Mouse (Mus musculus) olfactory bulb, adult 2 months (tissue): ENCODE results near the gene Thtpa.

Experiments used
- CTCF ChIP-seq: fragments of 200-500 bp; IDR thresholded peaks from 2 replicates; pipeline ENCODE4 v1.5.1; 2012; ENCODE audit warnings: low read depth, mild to moderate bottlenecking, low read length, moderate library complexity; ENCODE audit not compliant: insufficient read depth
- POLR2A ChIP-seq: fragments of 200-500 bp; IDR thresholded peaks from 2 replicates; pipeline ENCODE4 v1.6.1; 2012; ENCODE audit warnings: mild to moderate bottlenecking, low read depth, low read length, moderate library complexity; ENCODE audit not compliant: insufficient read depth

GRCm38 (mm10) chr14:55104365-55104764, 9.8 kb downstream of the Thtpa start:
- no peak for TF ChIP-seq CTCF
- TF ChIP-seq POLR2A = no peak
